Mouse (Mus musculus) gastrocnemius, postnatal 4 days (tissue): ENCODE measurements around the gene Cox20. TPM values are rescaled to one million over a fixed set of nuclear protein-coding genes. Genes with fewer than 3 reads are reported as not detected.

Experiments
- DNase-seq, 2 experiments: peaks; one replicate each; pipeline ENCODE4 v3.0.0; 2021 to 2022; ENCODE audit warnings: low spot score in 2 of 2, mixed read lengths in 2 of 2
- microRNA-seq: library from miRNA; unstranded; fragments of <30 nt; microRNA quantifications from one replicate; pipeline ENCODE4 v1.2.0, GENCODE M21; 2021
- total RNA-seq, 2 experiments: library from RNA; stranded (reverse); gene quantifications; 2 replicates each; pipeline ENCODE4 v1.2.3; 2021

Gene Cox20
- total RNA-seq, 2 experiments from 2014 or later, result 38.3 to 42.9 TPM

DNA sequence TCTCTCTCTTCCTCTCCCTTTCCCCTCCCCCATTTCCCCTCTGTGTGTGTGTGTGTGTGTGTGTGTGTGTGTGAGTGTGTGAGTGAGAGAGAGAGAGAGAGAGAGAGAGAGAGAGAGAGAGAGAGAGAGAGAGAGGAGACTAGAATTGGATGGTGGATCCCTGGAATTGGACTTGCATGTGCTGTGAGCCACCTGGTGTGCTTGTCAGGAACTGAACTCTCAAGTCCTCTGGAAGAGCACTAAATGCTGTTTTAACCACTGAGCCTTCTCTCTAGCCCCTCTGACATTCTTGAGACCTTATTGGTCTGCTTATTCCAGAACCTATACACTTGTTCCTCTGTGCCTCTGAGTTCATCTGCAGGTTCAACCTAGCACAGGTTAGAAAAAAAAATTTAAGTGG, 32.7 kb downstream of the Cox20 start:
- DNase-seq, result no peak

DNA sequence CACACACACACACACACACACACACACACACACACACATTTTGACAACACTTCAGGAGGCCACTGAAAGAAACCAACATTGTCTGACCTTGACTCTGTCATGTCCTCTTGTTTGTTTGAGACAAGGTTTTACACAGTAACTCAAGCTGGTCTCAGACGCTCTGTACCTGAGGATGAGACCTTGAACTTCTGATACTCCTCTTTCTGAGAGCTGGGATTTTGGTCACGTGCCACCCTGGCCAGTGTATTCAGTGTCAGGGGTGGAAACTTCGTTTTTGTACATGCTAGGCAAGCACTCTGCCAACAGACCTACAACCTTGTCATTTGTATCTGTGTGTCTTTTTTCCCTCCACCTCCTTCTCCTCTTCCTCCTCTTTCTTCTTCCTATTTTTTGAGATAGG, 35.6 kb downstream of the Cox20 start:
- no peak for DNase-seq

DNA sequence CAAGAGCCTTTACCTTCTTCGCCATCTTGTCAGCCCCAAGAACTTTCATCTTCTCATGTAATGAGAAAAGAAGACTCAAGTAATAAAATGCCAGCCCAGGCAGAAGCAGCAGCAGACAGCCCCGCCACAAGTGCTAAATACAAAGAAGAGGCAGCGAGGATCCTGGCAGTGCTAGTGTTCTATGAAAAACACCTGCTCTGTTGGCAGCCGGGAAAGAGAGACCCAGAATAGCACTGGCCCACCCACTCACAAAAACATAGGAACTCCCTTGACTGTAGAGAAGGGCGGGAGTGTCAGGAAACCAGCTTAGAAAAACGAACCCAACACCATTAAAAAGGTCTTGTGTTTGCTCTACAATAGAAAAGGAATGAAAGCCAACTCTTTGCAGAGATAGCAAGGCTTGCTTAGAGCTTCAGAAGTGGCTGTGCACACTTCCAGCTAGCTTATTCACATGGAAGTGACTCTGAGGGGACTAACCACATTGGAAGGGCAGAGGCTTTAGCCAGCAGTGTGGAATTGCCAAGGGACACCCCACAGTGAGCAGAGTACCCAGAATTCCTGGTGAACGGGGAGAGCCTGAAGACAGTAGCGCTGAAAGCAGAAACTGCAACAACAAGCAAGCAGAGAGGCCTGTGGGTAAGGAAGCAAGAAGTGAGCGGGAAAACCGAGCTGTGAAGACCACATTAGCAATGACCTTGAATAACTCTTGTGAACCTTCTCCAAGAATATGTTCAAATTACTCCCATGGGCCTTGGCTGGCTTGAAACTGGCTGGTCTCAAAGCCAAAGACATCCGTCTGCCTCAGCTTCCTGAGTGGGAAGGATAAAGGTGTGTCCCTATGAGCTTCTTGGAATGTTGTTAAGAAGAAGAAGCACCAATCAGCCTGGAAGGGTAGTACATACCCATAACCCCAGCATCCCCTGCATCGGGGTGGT, 39.1 kb downstream of the Cox20 start:
- DNase-seq, result no peak

DNA sequence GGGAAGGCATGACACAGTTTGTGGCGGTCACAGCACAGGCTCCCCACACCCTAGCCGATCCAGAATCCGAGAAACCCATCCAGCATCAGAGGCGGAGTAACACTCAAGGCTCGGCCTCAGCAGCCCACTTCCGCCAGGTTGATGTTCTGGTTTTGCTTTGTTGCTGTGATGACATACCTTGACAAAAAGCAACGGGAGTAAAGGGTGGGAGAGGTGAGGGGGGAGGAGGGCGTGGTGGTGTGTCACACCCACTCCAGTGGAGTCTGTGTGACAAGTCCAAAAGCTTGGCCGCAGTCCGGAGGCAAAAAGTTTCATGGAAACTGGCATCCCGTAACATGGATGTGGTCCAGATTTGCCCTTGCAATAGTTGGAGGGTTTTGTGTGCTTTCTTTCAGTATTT, 41.3 kb downstream of the Cox20 start:
- DNase-seq, result no peak

- no peak for DNase-seq
These were observed 41.8 kb downstream of the Cox20 start for GRCm38 (mm10) chr1:178360702-178361101.

GRCm38 (mm10) chr1:178365171-178365570, 46.2 kb downstream of the Cox20 start:
- DNase-seq, result no peak

DNA sequence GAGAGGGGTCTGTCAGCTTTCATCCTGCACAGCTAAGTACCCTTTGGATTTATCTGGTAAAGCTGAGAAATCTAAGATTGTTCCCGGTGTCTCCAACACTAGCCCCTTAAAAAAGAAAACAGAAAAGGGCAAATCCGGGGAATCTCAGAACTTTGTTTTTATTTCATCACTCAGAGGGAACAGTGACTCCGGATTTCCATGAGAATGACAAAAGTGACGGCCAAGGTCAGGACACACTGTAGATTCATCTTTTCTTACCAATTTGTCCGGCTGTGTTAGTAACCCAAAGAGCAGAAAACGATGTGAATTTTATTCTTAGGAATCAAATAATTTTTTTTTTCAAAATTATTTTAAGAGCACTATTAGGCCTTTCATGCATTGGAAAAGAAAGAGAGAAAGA, 49.2 kb downstream of the Cox20 start:
- DNase-seq, result no peak

- peak; percentile 78 to 88 for DNase-seq
These were observed 49.8 kb downstream of the Cox20 start for GRCm38 (mm10) chr1:178368548-178369271.

- peak; percentile 17 to 22 for DNase-seq
These were observed 50.3 kb downstream of the Cox20 start for GRCm38 (mm10) chr1:178369272-178369651.

Small RNA genes within 50 kb of the gene (microRNA-seq; reads per million reads assigned to microRNA genes)
- gene Gm27458, result not detected

Other genes starting within 250 kb of the Cox20 start
- gene Desi2, start 131.7 kb upstream of the Cox20 start, total RNA-seq, result 10 to 100 TPM; 31.3 to 39.8 TPM
- gene Hnrnpu, start 18.7 kb downstream of the Cox20 start, total RNA-seq, result 100 to 1,000 TPM; 318 to 386 TPM
- 1 to 10 TPM; 6.4 to 6.5 TPM for gene Efcab2, start 87.0 kb downstream of the Cox20 start, total RNA-seq
- gene Kif26b, start 210.0 kb downstream of the Cox20 start, total RNA-seq, result 1 to 10 TPM; 2.9 to 3.0 TPM